Mouse (Mus musculus): ENCODE data around the gene Rbm20. TPM values are rescaled to one million over a fixed set of nuclear protein-coding genes. Genes with fewer than 3 reads are reported as not detected.
"Not testable (repeated sequence)": the region's sequence is repeated elsewhere in the genome, so short reads cannot be mapped to it uniquely, and the experiment has no call there.

The Rbm20 gene
- polyA plus RNA-seq, 1 experiment from 2014 or later = 4.7 TPM

- ATAC-seq (no peak), DNase-seq (ENCODE audit: low spot score) (no peak)
- Histone ChIP-seq H3K36me3 (ENCODE audit: control insufficient read depth, insufficient read depth, low read length) (no peaks in the 10 kb centered on the region), H3K9me3 (replicated peaks; ENCODE audit: control insufficient read depth, low read length) (no peaks in the 10 kb centered on the region), H3K27me3 (replicated peaks; ENCODE audit: control insufficient read depth, insufficient read depth, low read length) (no peaks in the 10 kb centered on the region), H3K4me1 (ENCODE audit: control insufficient read depth, insufficient read depth, low read length) (peaks cover 5% of the 10 kb centered on the region; the same call in 1 of the 2 replicates), H3K4me2 (ENCODE audit: low read length) (no peak overlapping the region), H3K9ac (ENCODE audit: low read length) (no peak overlapping the region), H3K4me3 (ENCODE audit: low read depth, low read length) (no peak overlapping the region), H3K27ac (ENCODE audit: low read depth, low read length) (no peak overlapping the region)
- WGBS = 72% methylated on average over 2 of the region's 2 CpGs
Observed at GRCm38 (mm10) chr19:53803954-53804353, 126.8 kb downstream of the Rbm20 start.

- no peak for ATAC-seq
- DNase-seq (ENCODE audit: low spot score) = no peak
- no peaks in the 10 kb centered on the region for H3K36me3 ChIP-seq (ENCODE audit: control insufficient read depth, insufficient read depth, low read length)
- no peak overlapping the region for H3K9ac ChIP-seq (ENCODE audit: low read length)
- WGBS = 78% methylated on average over 3 of the region's 3 CpGs
- no peak overlapping the region for H3K4me3 ChIP-seq (ENCODE audit: low read depth, low read length)
- H3K9me3 ChIP-seq (replicated peaks; ENCODE audit: control insufficient read depth, low read length) = no peaks in the 10 kb centered on the region
- no peak overlapping the region for H3K4me2 ChIP-seq (ENCODE audit: low read length)
- no peaks in the 10 kb centered on the region for H3K27me3 ChIP-seq (replicated peaks; ENCODE audit: control insufficient read depth, insufficient read depth, low read length)
- H3K27ac ChIP-seq (ENCODE audit: low read depth, low read length) = no peak overlapping the region
- H3K4me1 ChIP-seq (ENCODE audit: control insufficient read depth, insufficient read depth, low read length) = peaks cover 5% of the 10 kb centered on the region; the same call in 1 of the 2 replicates
Observed at GRCm38 (mm10) chr19:53805063-53805462, 128.0 kb downstream of the Rbm20 start.

GRCm38 (mm10) chr19:53806126-53806525 lies 129.0 kb downstream of the Rbm20 start:
- ATAC-seq (peak; percentile 55), DNase-seq (ENCODE audit: low spot score) (peak; percentile 65)
- Histone ChIP-seq H3K27ac (ENCODE audit: low read depth, low read length) (no peak overlapping the region), H3K36me3 (ENCODE audit: control insufficient read depth, insufficient read depth, low read length) (no peaks in the 10 kb centered on the region), H3K4me1 (ENCODE audit: control insufficient read depth, insufficient read depth, low read length) (peaks cover 5% of the 10 kb centered on the region; the same call in 1 of the 2 replicates), H3K9me3 (replicated peaks; ENCODE audit: control insufficient read depth, low read length) (no peaks in the 10 kb centered on the region), H3K4me3 (ENCODE audit: low read depth, low read length) (no peak overlapping the region), H3K4me2 (ENCODE audit: low read length) (no peak overlapping the region), H3K27me3 (replicated peaks; ENCODE audit: control insufficient read depth, insufficient read depth, low read length) (no peaks in the 10 kb centered on the region), H3K9ac (ENCODE audit: low read length) (no peak overlapping the region)
- 41% methylated on average over 7 of the region's 7 CpGs for WGBS

GRCm38 (mm10) chr19:53806526-53807275 lies 129.6 kb downstream of the Rbm20 start:
- not testable (repeated sequence) for H3K9ac ChIP-seq (ENCODE audit: low read length); H3K4me1 ChIP-seq (ENCODE audit: control insufficient read depth, insufficient read depth, low read length); ATAC-seq; H3K4me3 ChIP-seq (ENCODE audit: low read depth, low read length); H3K27ac ChIP-seq (ENCODE audit: low read depth, low read length); H3K36me3 ChIP-seq (ENCODE audit: control insufficient read depth, insufficient read depth, low read length); H3K27me3 ChIP-seq (replicated peaks; ENCODE audit: control insufficient read depth, insufficient read depth, low read length); H3K4me2 ChIP-seq (ENCODE audit: low read length); DNase-seq (ENCODE audit: low spot score); H3K9me3 ChIP-seq (replicated peaks; ENCODE audit: control insufficient read depth, low read length)
- WGBS = 87% methylated on average over 6 of the region's 6 CpGs

- H3K9ac ChIP-seq (ENCODE audit: low read length) = no peak overlapping the region
- H3K4me2 ChIP-seq (ENCODE audit: low read length) = no peak overlapping the region
- H3K4me3 ChIP-seq (ENCODE audit: low read depth, low read length) = no peak overlapping the region
- DNase-seq (ENCODE audit: low spot score) (no peak), ATAC-seq (no peak)
- H3K9me3 ChIP-seq (replicated peaks; ENCODE audit: control insufficient read depth, low read length) = no peaks in the 10 kb centered on the region
- H3K27ac ChIP-seq (ENCODE audit: low read depth, low read length) = no peak overlapping the region
- peaks cover 5% of the 10 kb centered on the region; the same call in 1 of the 2 replicates for H3K4me1 ChIP-seq (ENCODE audit: control insufficient read depth, insufficient read depth, low read length)
- WGBS = 90% methylated on average over 5 of the region's 5 CpGs
- no peaks in the 10 kb centered on the region for H3K27me3 ChIP-seq (replicated peaks; ENCODE audit: control insufficient read depth, insufficient read depth, low read length)
- H3K36me3 ChIP-seq (ENCODE audit: control insufficient read depth, insufficient read depth, low read length) = no peaks in the 10 kb centered on the region
Observed at GRCm38 (mm10) chr19:53807276-53807801, 130.2 kb downstream of the Rbm20 start.

GRCm38 (mm10) chr19:53808041-53808777 lies 131.1 kb downstream of the Rbm20 start:
- H3K27me3 ChIP-seq (replicated peaks; ENCODE audit: control insufficient read depth, insufficient read depth, low read length) = no peaks in the 10 kb centered on the region
- H3K9ac ChIP-seq (ENCODE audit: low read length) = no peak overlapping the region
- no peaks in the 10 kb centered on the region for H3K9me3 ChIP-seq (replicated peaks; ENCODE audit: control insufficient read depth, low read length)
- DNase-seq (ENCODE audit: low spot score) (no peak), ATAC-seq (no peak)
- peaks cover 5% of the 10 kb centered on the region; the same call in 1 of the 2 replicates for H3K4me1 ChIP-seq (ENCODE audit: control insufficient read depth, insufficient read depth, low read length)
- H3K36me3 ChIP-seq (ENCODE audit: control insufficient read depth, insufficient read depth, low read length) = no peaks in the 10 kb centered on the region
- no peak overlapping the region for H3K4me3 ChIP-seq (ENCODE audit: low read depth, low read length)
- H3K27ac ChIP-seq (ENCODE audit: low read depth, low read length) = no peak overlapping the region
- 75% methylated on average over 15 of the region's 15 CpGs for WGBS
- H3K4me2 ChIP-seq (ENCODE audit: low read length) = no peak overlapping the region

- Histone ChIP-seq H3K27me3 (replicated peaks; ENCODE audit: control insufficient read depth, insufficient read depth, low read length) (no peaks in the 10 kb centered on the region), H3K27ac (ENCODE audit: low read depth, low read length) (no peak overlapping the region), H3K4me3 (ENCODE audit: low read depth, low read length) (no peak overlapping the region), H3K9me3 (replicated peaks; ENCODE audit: control insufficient read depth, low read length) (no peaks in the 10 kb centered on the region), H3K4me1 (ENCODE audit: control insufficient read depth, insufficient read depth, low read length) (peaks cover 5% of the 10 kb centered on the region; the same call in 1 of the 2 replicates), H3K4me2 (ENCODE audit: low read length) (no peak overlapping the region), H3K9ac (ENCODE audit: low read length) (no peak overlapping the region), H3K36me3 (ENCODE audit: control insufficient read depth, insufficient read depth, low read length) (no peaks in the 10 kb centered on the region)
- no peak for ATAC-seq
- WGBS = 67% methylated on average over 7 of the region's 7 CpGs
- DNase-seq (ENCODE audit: low spot score) = no peak
Observed at GRCm38 (mm10) chr19:53809185-53809861, 132.2 kb downstream of the Rbm20 start.

GRCm38 (mm10) chr19:53810024-53810423 lies 132.9 kb downstream of the Rbm20 start:
- H3K4me3 ChIP-seq (ENCODE audit: low read depth, low read length) = no peak overlapping the region
- 83% methylated on average over 7 of the region's 7 CpGs for WGBS
- no peak overlapping the region for H3K9ac ChIP-seq (ENCODE audit: low read length)
- no peak for DNase-seq (ENCODE audit: low spot score)
- ATAC-seq = no peak
- H3K9me3 ChIP-seq (replicated peaks; ENCODE audit: control insufficient read depth, low read length) = no peaks in the 10 kb centered on the region
- H3K4me1 ChIP-seq (ENCODE audit: control insufficient read depth, insufficient read depth, low read length) = peaks cover 5% of the 10 kb centered on the region; the same call in 1 of the 2 replicates
- H3K4me2 ChIP-seq (ENCODE audit: low read length) = no peak overlapping the region
- H3K27me3 ChIP-seq (replicated peaks; ENCODE audit: control insufficient read depth, insufficient read depth, low read length) = no peaks in the 10 kb centered on the region
- H3K27ac ChIP-seq (ENCODE audit: low read depth, low read length) = no peak overlapping the region
- H3K36me3 ChIP-seq (ENCODE audit: control insufficient read depth, insufficient read depth, low read length) = no peaks in the 10 kb centered on the region

Measured in forebrain, embryonic 14.5 days (tissue).